8 mouse cellular contexts compared by ENCODE assay signal in genomic region chr7:17002375-17003195, GRCm38 (mm10). TPM values are rescaled to one million over a fixed set of nuclear protein-coding genes. Genes with fewer than 3 reads are reported as not detected.
DNase-seq lines count a peak whose midpoint lies in the region; ATAC-seq and TF ChIP-seq lines count a peak whose summit lies in the region.

No protein-coding gene starts in this region.

- no peak overlapping the region for H3K4me2 ChIP-seq in forebrain, postnatal 0 days (ENCODE audit: low read depth)
- no peak overlapping the region for H3K4me2 ChIP-seq in hindbrain, embryonic 13.5 days

- H3K9me3 ChIP-seq in forebrain, postnatal 0 days (ENCODE audit: low read length) = no peaks in the 10 kb centered on the region
- H3K9me3 ChIP-seq in hindbrain, embryonic 13.5 days = no peaks in the 10 kb centered on the region

- H3K36me3 ChIP-seq in forebrain, postnatal 0 days (ENCODE audit: insufficient read depth) = peaks cover 42% of the 10 kb centered on the region
- H3K36me3 ChIP-seq in hindbrain, embryonic 13.5 days = peaks cover 41% of the 10 kb centered on the region

- H3K9ac ChIP-seq in forebrain, postnatal 0 days = no peak overlapping the region
- H3K9ac ChIP-seq in hindbrain, embryonic 13.5 days = no peak overlapping the region

- peak; percentile 96 for TF ChIP-seq CTCF in forebrain, postnatal 0 days (IDR thresholded peaks at IDR 0.05; ENCODE audit: low read depth)

- peak; percentile 83 for ATAC-seq in forebrain, postnatal 0 days
- peak; percentile 71 for ATAC-seq in hindbrain, embryonic 13.5 days (ENCODE audit: low FRiP score)

- no peaks in the 10 kb centered on the region for H3K4me1 ChIP-seq in forebrain, postnatal 0 days (ENCODE audit: insufficient read depth)
- H3K4me1 ChIP-seq in hindbrain, embryonic 13.5 days (replicated peaks) = peaks cover 12% of the 10 kb centered on the region

- 11% methylated on average over 7 of the region's 7 CpGs for WGBS in forebrain, postnatal 0 days
- 12% methylated on average over 7 of the region's 7 CpGs for WGBS in hindbrain, embryonic 13.5 days

- 0 out of 2 replicates have a peak overlapping the region, but pooled peaks have one; percentile 29 for H3K27ac ChIP-seq in forebrain, postnatal 0 days (ENCODE audit: low read depth, low read length)
- no peak overlapping the region; the same call in 1 of the 2 replicates for H3K27ac ChIP-seq in hindbrain, embryonic 13.5 days

- H3K27me3 ChIP-seq in forebrain, postnatal 0 days (ENCODE audit: insufficient read depth, low read length) = no peaks in the 10 kb centered on the region
- no peaks in the 10 kb centered on the region for H3K27me3 ChIP-seq in hindbrain, embryonic 13.5 days

- no peak overlapping the region for H3K4me3 ChIP-seq in forebrain, postnatal 0 days (ENCODE audit: low read depth, low read length)
- H3K4me3 ChIP-seq in hindbrain, embryonic 13.5 days = no peak overlapping the region

- peak; percentile 93 for DNase-seq in NIH3T3 (ENCODE audit: low read depth)
- peak; percentile 86 for DNase-seq in cerebellum, adult 11-12 months
- peak; percentile 94 for DNase-seq in forebrain, postnatal 0 days
- DNase-seq in layer of hippocampus, postnatal 14 days (ENCODE audit: low spot score in 2 of 2) = peak; percentile 84 to 90
- peak; percentile 89 for DNase-seq in lung, postnatal 10 days
- peak; percentile 94 for DNase-seq in retina, embryonic 14.5 days (ENCODE audit: low spot score)
- DNase-seq in urinary bladder, postnatal 25 days (ENCODE audit: low spot score) = peak; percentile 69

RNA-seq across cellular contexts. Expression of gene Ccdc8, which starts 10.1 kb away (rescaled TPM):
- 4.0 and 5.2 TPM in 2 replicates for total RNA-seq in forebrain, postnatal 0 days (2014; rRNA removed)
- 1.5 and 2.0 TPM in 2 replicates for polyA plus RNA-seq in forebrain, postnatal 0 days (2015; fragmentation: Nextera tagmentation; extraction: Ambion mirVana)
- polyA plus RNA-seq in hindbrain, embryonic 13.5 days (2015; fragmentation: Nextera tagmentation; extraction: Ambion mirVana) = 5.5 and 5.9 TPM in 2 replicates
- 1 to 10 TPM; 3.0 to 3.1 TPM for total RNA-seq in layer of hippocampus, postnatal 14 days (2021)

RNA-seq across cellular contexts. Expression of gene Gm42372, which starts 19.7 kb away (rescaled TPM):
- 34.9 and 40.0 TPM in 2 replicates for total RNA-seq in forebrain, postnatal 0 days (2014; rRNA removed)
- 4.0 and 5.9 TPM in 2 replicates for polyA plus RNA-seq in forebrain, postnatal 0 days (2015; fragmentation: Nextera tagmentation; extraction: Ambion mirVana)
- polyA plus RNA-seq in hindbrain, embryonic 13.5 days (2015; fragmentation: Nextera tagmentation; extraction: Ambion mirVana) = 3.7 and 4.4 TPM in 2 replicates
- 10 to 100 TPM; 46.2 to 49.3 TPM for total RNA-seq in layer of hippocampus, postnatal 14 days (2021)

RNA-seq across cellular contexts. Expression of gene Ppp5c, which starts 25.1 kb away (rescaled TPM):
- total RNA-seq in forebrain, postnatal 0 days (2014; rRNA removed) = 56.6 and 65.7 TPM in 2 replicates
- polyA plus RNA-seq in forebrain, postnatal 0 days (2015; fragmentation: Nextera tagmentation; extraction: Ambion mirVana) = 129 and 137 TPM in 2 replicates
- 109 and 115 TPM in 2 replicates for polyA plus RNA-seq in hindbrain, embryonic 13.5 days (2015; fragmentation: Nextera tagmentation; extraction: Ambion mirVana)
- total RNA-seq in layer of hippocampus, postnatal 14 days (2021) = 100 to 1,000 TPM; 149 to 163 TPM

RNA-seq across cellular contexts. Expression of gene Pnmal1, which starts 43.1 kb away (rescaled TPM):
- total RNA-seq in forebrain, postnatal 0 days (2014; rRNA removed) = 53.4 and 64.8 TPM in 2 replicates
- polyA plus RNA-seq in forebrain, postnatal 0 days (2015; fragmentation: Nextera tagmentation; extraction: Ambion mirVana) = 51.1 and 61.5 TPM in 2 replicates
- 42.0 and 44.5 TPM in 2 replicates for polyA plus RNA-seq in hindbrain, embryonic 13.5 days (2015; fragmentation: Nextera tagmentation; extraction: Ambion mirVana)
- 10 to 100 TPM; 72.5 to 74.5 TPM for total RNA-seq in layer of hippocampus, postnatal 14 days (2021)

RNA-seq across cellular contexts. Expression of gene Pnmal2, which starts 58.1 kb away (rescaled TPM):
- 98.9 and 133 TPM in 2 replicates for total RNA-seq in forebrain, postnatal 0 days (2014; rRNA removed)
- polyA plus RNA-seq in forebrain, postnatal 0 days (2015; fragmentation: Nextera tagmentation; extraction: Ambion mirVana) = 87.5 and 134 TPM in 2 replicates
- 110 and 117 TPM in 2 replicates for polyA plus RNA-seq in hindbrain, embryonic 13.5 days (2015; fragmentation: Nextera tagmentation; extraction: Ambion mirVana)
- total RNA-seq in layer of hippocampus, postnatal 14 days (2021) = 100 to 1,000 TPM; 240 to 246 TPM
